Mouse (Mus musculus): ENCODE data around the gene Serf1.

DNA sequence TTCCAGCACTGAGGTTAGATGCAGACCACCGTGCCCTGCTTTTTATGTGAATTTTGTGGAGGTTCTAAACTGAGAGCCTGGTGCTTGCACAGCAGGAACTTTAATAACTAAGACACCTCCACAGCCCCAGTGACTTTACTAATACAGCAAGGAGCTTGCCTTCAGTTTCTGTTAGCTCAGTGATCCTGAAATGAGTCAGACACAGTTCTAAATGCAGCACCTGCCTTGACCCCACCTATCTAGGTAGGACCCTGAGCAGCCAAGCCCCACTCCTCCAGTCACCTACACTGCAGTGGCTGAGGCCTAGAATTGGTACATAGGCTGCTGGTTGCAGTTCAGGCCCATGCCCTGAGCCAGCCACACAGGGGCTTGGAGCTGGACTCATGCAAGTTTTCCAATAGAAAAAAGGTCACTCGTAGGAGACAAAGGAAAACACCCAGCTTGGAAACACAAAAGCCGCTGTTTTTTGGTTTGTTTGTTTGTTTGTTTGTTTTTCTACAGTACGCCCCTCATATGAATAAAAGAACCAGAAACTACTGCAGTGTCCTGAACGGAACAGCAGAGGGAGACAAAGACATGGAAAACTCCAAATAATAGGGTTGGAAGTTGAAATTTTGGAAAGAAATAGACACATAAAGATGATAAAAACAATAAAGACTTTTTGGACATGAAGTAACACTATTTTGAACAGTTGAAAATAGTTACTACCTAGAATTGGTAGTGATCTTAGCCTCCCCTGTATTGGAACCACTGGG lies 4.6 kb downstream of the Serf1 start:
- TF ChIP-seq POLR2A (IDR thresholded peaks at IDR 0.05; ENCODE audit: borderline replicate concordance, extremely low read depth, low read depth, low read length) (no peak), CTCF (IDR thresholded peaks at IDR 0.05; ENCODE audit: insufficient read depth, low read length) (no peak)

Data from lung, adult 2 months (tissue).